Mouse (Mus musculus) midbrain, embryonic 15.5 days (tissue): ENCODE measurements around the gene Abca13. TPM values are rescaled to one million over a fixed set of nuclear protein-coding genes. Genes with fewer than 3 reads are reported as not detected.
"Not testable (repeated sequence)": the region's sequence is repeated elsewhere in the genome, so short reads cannot be mapped to it uniquely, and the experiment has no call there.

Experiments used
- ATAC-seq: fragments of 200-750 bp; cut with Nextera tagmentation; replicated peaks from 2 replicates; pipeline ENCODE4 v1.8.0; 2017; ENCODE audit warnings: moderate TSS enrichment
- H3K27ac ChIP-seq: fragments of 300-500 bp; sonication (generic); 2 replicates; pipeline ENCODE4 v1.5.1; 2015; ENCODE audit warnings: mild to moderate bottlenecking, inconsistent platforms
- H3K27me3 ChIP-seq: fragments of 300-500 bp; sonication (generic); replicated peaks from 2 replicates; pipeline ENCODE4 v1.6.1; 2015; ENCODE audit warnings: inconsistent platforms
- H3K36me3 ChIP-seq: fragments of 300-500 bp; sonication (generic); replicated peaks from 2 replicates; pipeline ENCODE4 v1.6.1; 2015; ENCODE audit warnings: inconsistent platforms
- H3K4me1 ChIP-seq: fragments of 300-500 bp; sonication (generic); 2 replicates; pipeline ENCODE4 v1.6.1; 2015; ENCODE audit warnings: inconsistent platforms
- H3K4me2 ChIP-seq: fragments of 300-500 bp; sonication (generic); 2 replicates; pipeline ENCODE4 v1.6.1; 2015; ENCODE audit warnings: inconsistent platforms, mild to moderate bottlenecking, moderate library complexity
- H3K4me3 ChIP-seq: fragments of 300-500 bp; sonication (generic); 2 replicates; pipeline ENCODE4 v1.5.1; 2015; ENCODE audit warnings: mild to moderate bottlenecking, inconsistent platforms
- H3K9ac ChIP-seq: fragments of 300-500 bp; sonication (generic); 2 replicates; pipeline ENCODE4 v1.6.1; 2015; ENCODE audit warnings: mild to moderate bottlenecking, inconsistent platforms
- H3K9me3 ChIP-seq: fragments of 300-500 bp; sonication (generic); 2 replicates; pipeline ENCODE4 v1.6.1; 2016; ENCODE audit warnings: inconsistent platforms
- WGBS: fragments of 180-500 bp; shearing (Covaris S2); methylation state at CpG from one replicate; pipeline ENCODE4 v1.1.7; 2015; ENCODE audit warnings: mixed read lengths; 5-methylcytosine and 5-hydroxymethylcytosine counted together
- polyA plus RNA-seq: library from polyadenylated mRNA; unstranded; fragments of >200 nt; fragmentation: Nextera tagmentation; extraction: Ambion mirVana; gene quantifications from 2 replicates; pipeline ENCODE4 v1.2.1, GENCODE M21; 2015

Abca13 gene
- polyA plus RNA-seq, 1 experiment from 2014 or later, result 0.03 TPM

DNA sequence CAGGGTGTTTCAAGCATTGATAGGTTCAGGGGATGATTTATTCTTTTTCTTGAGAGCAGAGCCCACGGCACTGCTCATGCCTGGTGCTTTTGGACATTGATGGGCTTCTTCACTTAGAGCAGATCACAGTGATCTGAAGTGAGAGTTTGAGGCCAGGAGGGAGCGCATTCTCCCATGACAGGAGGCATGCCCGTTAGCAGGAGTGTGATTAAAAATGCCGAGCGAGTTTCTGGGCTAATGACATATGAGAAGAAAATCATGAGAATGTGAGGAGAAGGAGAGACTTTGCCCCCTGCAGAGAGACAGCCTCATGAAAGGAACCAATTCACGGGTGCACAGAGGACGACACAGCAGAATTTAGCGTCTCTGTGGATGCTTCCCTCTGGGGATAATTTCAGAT is 19.0 kb downstream of the Abca13 start:
- no peak overlapping the region for H3K4me3 ChIP-seq
- H3K36me3 ChIP-seq, result no peaks in the 10 kb centered on the region
- ATAC-seq, result no peak
- H3K9ac ChIP-seq, result no peak overlapping the region
- no peaks in the 10 kb centered on the region for H3K9me3 ChIP-seq
- H3K27ac ChIP-seq, result no peak overlapping the region
- no peaks in the 10 kb centered on the region for H3K27me3 ChIP-seq
- 60% methylated on average over 8 of the region's 8 CpGs for WGBS
- H3K4me1 ChIP-seq, result no peaks in the 10 kb centered on the region
- no peak overlapping the region for H3K4me2 ChIP-seq

DNA sequence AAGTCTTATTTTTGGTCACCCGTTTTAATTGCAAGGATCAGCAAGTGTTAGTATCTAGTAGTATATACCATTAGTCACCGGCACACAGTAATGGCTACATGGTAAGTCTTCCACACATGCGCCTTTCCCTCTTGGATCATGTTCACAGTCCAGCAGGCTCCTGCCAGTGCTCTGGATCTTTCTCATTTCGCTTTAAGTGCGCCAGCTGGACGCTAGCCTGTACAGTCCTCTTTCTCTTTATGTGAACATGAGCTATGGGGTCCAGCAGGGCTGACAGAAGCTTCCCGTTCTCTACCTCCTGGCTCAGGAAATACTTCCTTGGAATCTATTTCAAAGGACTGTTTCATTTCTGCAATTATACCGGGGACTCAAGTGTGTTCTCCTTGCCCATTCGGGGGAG is 21.8 kb downstream of the Abca13 start:
- Histone ChIP-seq H3K4me3 (no peak overlapping the region), H3K27me3 (no peaks in the 10 kb centered on the region), H3K4me2 (no peak overlapping the region), H3K9ac (no peak overlapping the region), H3K9me3 (no peaks in the 10 kb centered on the region), H3K36me3 (no peaks in the 10 kb centered on the region), H3K27ac (no peak overlapping the region), H3K4me1 (no peaks in the 10 kb centered on the region)
- no peak for ATAC-seq
- 86% methylated on average over 9 of the region's 9 CpGs for WGBS

DNA sequence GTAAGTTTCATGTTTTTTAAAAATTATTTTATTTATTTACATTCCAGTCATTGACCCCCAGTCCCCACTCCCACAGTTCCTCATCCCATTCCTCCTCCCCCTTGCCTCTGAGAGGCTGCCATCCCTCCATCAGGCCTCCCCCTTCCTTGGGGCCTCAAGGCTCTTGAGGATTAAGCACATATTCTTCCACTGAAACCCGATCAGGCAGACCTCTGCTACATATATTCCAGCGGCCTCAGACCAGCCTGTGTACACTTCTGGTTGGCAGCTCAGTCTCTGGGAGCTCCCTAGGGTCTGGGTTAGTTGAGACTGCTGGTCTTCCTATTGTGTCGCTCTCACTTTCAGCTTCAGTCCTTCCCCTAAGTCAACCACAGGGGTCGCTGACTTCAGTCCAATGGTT is 24.5 kb downstream of the Abca13 start:
- no peak overlapping the region for H3K9ac ChIP-seq
- H3K36me3 ChIP-seq, result no peaks in the 10 kb centered on the region
- H3K27me3 ChIP-seq, result no peaks in the 10 kb centered on the region
- H3K27ac ChIP-seq, result no peak overlapping the region
- no peak overlapping the region for H3K4me3 ChIP-seq
- no peaks in the 10 kb centered on the region for H3K9me3 ChIP-seq
- 37% methylated on average over 4 of the region's 4 CpGs for WGBS
- no peak overlapping the region for H3K4me2 ChIP-seq
- H3K4me1 ChIP-seq, result no peaks in the 10 kb centered on the region
- no peak for ATAC-seq

DNA sequence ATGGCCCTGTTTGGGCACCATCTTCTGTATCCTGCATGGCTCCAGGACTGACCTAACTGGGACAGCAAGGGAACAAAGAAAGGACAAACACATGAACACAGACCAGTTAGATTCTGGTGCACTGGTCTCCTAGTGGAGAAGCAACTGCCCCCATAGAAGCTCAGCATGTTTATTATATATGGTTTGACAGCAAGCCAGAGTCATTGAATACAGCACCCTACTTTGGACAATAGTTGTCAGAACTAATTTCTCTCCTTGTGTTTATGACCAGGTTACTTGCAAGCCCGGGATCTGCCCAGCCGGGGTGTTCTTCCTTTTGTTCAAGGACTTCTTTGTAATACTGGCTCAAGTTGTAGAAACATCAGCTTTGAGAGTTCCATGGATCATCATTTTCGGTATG is 28.8 kb downstream of the Abca13 start:
- Histone ChIP-seq H3K9me3 (no peaks in the 10 kb centered on the region), H3K36me3 (no peaks in the 10 kb centered on the region), H3K4me2 (no peak overlapping the region), H3K27me3 (no peaks in the 10 kb centered on the region), H3K4me3 (no peak overlapping the region), H3K4me1 (no peaks in the 10 kb centered on the region), H3K27ac (no peak overlapping the region), H3K9ac (no peak overlapping the region)
- 84% methylated on average over 3 of the region's 3 CpGs for WGBS
- ATAC-seq, result no peak

DNA sequence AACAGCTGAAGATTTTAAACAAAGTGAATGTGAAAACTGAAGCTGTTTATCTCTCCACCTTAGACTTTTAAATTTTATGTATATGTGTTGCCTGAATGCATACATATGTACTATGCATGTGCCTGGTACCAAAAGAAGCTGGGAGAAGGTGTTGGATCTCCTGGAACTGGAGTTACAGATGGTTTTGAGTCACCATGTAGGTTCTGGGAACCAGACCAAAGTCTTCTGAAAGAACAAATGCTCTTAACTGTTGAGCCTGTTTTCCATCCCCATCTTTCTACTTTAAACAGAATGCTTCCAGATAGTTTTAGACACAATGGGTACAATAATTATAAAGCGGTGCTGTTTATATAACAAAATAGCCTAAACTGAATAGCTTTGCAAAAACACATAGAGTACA is 29.9 kb downstream of the Abca13 start:
- Histone ChIP-seq H3K36me3 (no peaks in the 10 kb centered on the region), H3K4me1 (no peaks in the 10 kb centered on the region), H3K9me3 (no peaks in the 10 kb centered on the region), H3K4me3 (no peak overlapping the region), H3K27ac (no peak overlapping the region), H3K4me2 (no peak overlapping the region), H3K27me3 (no peaks in the 10 kb centered on the region), H3K9ac (no peak overlapping the region)
- 95% methylated on average over 1 of the region's 1 CpGs for whole genome bisulfite sequencing
- no peak for ATAC-seq

DNA sequence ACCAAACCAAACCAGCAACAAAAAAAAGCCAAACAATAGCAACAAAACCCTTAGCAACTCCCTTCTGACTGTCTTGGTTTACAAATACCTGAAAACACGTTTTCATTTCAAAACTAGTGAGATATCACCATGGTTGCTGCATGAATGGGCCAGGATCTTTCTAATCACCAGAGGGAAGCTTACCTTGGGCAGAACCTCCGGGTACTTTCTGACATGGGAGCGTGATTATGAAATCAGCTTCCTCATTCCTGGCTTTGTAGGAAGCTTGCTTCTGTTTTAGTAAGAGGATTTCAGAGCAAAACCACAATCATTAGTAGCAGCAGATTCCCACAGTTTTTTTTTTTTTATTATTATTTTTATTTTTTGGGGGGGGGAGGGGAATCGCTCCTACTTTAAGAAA is 34.7 kb downstream of the Abca13 start:
- H3K36me3 ChIP-seq, result no peaks in the 10 kb centered on the region
- H3K9me3 ChIP-seq, result no peaks in the 10 kb centered on the region
- no peak overlapping the region for H3K4me3 ChIP-seq
- no peak overlapping the region for H3K4me2 ChIP-seq
- no peak overlapping the region for H3K9ac ChIP-seq
- no peaks in the 10 kb centered on the region for H3K27me3 ChIP-seq
- 81% methylated on average over 4 of the region's 4 CpGs for WGBS
- no peaks in the 10 kb centered on the region for H3K4me1 ChIP-seq
- ATAC-seq, result no peak
- H3K27ac ChIP-seq, result no peak overlapping the region

DNA sequence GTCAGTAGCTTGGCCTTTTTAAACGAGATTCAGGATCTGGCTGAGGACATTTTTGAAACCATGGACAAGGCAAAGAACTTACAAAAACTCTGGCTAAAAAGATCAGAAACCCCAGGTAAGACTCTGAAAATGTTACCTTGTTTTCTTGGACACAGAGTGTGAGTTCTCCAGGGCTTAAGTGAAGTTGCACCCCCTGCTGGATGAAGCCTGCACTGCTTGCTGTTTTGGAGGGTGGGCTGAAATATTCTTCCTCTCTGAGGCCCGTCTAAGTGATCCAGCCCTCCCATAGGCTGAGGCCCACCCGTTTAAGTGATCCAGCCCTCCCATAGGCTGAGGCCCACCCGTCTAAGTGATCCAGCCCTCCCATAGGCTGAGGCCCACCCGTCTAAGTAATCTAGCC is 57.9 kb downstream of the Abca13 start:
- not testable (repeated sequence) for H3K4me3 ChIP-seq, H3K27me3 ChIP-seq, ATAC-seq, H3K9me3 ChIP-seq, H3K4me1 ChIP-seq, H3K36me3 ChIP-seq, H3K9ac ChIP-seq, H3K4me2 ChIP-seq, H3K27ac ChIP-seq
- WGBS, result 87% methylated on average over 5 of the region's 5 CpGs

DNA sequence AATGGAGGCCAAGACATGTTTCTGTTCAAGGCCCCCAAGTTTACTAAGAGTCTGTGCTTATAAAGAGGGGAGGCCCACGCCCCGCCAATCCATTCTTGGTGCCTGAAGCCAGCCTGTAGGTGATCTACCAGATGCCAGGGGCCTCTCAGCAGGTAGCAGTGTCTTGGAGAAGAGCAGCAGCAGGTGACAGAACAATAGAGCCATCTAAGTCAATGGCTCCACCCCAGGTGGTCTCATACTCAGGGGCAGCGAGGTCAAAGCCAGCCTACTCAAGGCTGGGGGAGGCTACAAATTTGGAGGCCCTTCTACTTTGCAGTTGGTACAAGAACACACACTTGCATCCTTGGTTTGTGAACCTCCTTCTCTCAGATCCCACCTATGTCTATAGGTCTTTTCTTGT is 71.3 kb downstream of the Abca13 start:
- not testable (repeated sequence) for H3K9me3 ChIP-seq, ATAC-seq, H3K4me3 ChIP-seq, H3K27ac ChIP-seq, H3K4me2 ChIP-seq, H3K36me3 ChIP-seq, H3K27me3 ChIP-seq, H3K9ac ChIP-seq, H3K4me1 ChIP-seq
- WGBS, result 39% methylated on average over 3 of the region's 3 CpGs

DNA sequence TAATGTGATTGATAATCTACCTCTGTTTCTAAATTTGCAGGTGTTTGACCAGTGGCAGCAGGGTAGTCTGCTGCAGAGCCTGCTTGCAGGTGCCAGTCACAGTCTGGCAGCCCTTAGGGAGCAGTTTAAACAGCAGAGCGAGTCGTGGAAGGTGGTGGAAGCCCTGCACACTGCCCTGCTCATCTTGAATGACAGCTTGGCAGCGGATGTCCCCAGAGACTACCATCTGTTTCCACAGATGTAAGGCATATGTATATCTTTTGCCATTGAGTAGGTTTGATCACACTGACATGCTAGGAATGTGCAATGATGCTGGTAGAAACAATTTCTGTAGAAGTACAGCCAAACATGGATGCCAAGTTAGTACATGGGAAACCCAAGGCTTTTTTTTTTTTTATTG is 77.3 kb downstream of the Abca13 start:
- Histone ChIP-seq H3K4me3 (no peak overlapping the region), H3K36me3 (no peaks in the 10 kb centered on the region), H3K4me1 (no peaks in the 10 kb centered on the region), H3K27me3 (no peaks in the 10 kb centered on the region), H3K27ac (no peak overlapping the region), H3K9ac (no peak overlapping the region), H3K4me2 (no peak overlapping the region), H3K9me3 (no peaks in the 10 kb centered on the region)
- 58% methylated on average over 3 of the region's 3 CpGs for WGBS
- ATAC-seq, result no peak

DNA sequence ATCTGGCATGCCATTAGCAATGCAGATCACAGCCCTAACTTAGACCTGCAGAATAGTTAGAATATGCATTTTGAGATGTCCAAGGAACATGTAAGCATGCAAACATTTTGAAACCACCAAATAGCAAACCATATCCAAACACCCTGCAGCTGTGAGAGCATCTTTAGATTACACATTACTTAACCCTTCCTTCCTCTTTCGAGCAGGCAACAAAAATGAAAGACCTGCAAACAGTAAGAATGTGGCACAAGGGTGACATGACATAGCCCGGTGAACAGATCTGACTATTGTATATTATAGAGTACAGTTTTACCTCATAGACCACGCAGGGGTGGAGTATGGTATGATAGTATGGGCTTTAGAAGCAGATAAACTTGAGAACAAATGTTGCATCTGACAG is 93.5 kb downstream of the Abca13 start:
- Histone ChIP-seq H3K27me3 (no peaks in the 10 kb centered on the region), H3K4me1 (no peaks in the 10 kb centered on the region), H3K36me3 (no peaks in the 10 kb centered on the region), H3K9me3 (no peaks in the 10 kb centered on the region), H3K4me2 (no peak overlapping the region), H3K9ac (no peak overlapping the region), H3K27ac (no peak overlapping the region), H3K4me3 (no peak overlapping the region)
- ATAC-seq, result no peak
- 87% methylated on average over 3 of the region's 3 CpGs for whole genome bisulfite sequencing

DNA sequence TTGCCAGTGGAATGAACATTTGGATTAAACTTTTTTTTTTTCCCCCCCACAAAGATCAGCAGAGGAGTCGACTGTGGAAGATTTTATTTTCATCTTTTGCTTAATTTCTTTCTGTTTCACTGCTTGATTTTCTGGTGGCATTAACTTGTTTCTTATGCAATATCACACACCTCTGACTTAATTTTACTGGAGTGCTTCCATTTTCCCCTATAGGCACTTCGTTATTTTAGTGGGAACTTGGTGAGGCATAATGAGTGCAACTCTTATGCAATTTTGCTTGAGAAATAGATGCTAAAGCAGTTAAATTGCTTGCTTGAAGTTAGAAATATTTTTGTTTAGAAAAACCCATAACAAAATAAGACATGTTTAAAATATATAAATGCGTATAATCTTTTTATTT is 94.0 kb downstream of the Abca13 start:
- ATAC-seq, result no peak
- Histone ChIP-seq H3K4me1 (no peaks in the 10 kb centered on the region), H3K4me3 (no peak overlapping the region), H3K27ac (no peak overlapping the region), H3K9me3 (no peaks in the 10 kb centered on the region), H3K27me3 (no peaks in the 10 kb centered on the region), H3K4me2 (no peak overlapping the region), H3K9ac (no peak overlapping the region), H3K36me3 (no peaks in the 10 kb centered on the region)
- 89% methylated on average over 3 of the region's 3 CpGs for WGBS

DNA sequence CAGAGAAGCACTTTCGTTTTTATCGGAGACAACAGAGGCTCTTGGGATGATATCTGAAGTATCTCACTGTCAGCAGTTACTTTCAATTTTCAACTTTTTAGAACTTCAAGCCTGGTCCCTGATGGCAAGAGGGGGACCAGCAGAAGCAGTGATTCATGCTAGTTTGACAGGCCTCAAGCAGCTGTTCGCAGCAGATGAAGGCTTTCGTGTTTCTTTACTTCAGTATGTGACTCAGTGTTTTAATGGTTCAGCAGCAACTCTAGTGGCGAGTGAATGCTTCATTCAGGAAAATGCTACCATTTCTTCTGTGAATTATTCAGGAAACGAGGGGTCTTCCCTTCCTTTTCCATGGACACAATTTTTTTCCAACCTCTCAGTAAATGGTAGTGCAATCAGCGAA is 99.4 kb downstream of the Abca13 start:
- no peak for ATAC-seq
- Histone ChIP-seq H3K9ac (no peak overlapping the region), H3K27ac (no peak overlapping the region), H3K27me3 (no peaks in the 10 kb centered on the region), H3K36me3 (no peaks in the 10 kb centered on the region), H3K9me3 (no peaks in the 10 kb centered on the region), H3K4me3 (no peak overlapping the region), H3K4me2 (no peak overlapping the region), H3K4me1 (no peaks in the 10 kb centered on the region)
- whole genome bisulfite sequencing, result 81% methylated on average over 7 of the region's 7 CpGs

DNA sequence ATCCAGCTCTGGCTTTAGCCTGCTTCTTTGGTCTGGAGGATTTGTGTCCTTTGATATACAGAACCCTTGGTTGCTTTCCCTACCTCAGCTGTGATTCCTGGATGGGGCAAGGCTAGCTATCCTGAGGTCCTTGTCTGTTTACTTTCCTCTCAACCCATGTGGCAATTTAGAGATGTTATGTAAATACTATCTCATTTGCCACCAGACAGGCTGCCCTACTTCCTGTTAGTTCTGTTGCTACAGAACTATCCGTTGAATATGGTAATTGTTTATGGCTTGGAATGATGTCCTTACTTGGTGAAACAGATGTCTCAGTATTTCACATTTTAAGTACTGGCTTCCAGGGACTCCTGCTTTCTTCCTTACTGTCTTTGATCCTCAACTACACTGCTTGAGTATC is 107.9 kb downstream of the Abca13 start:
- Histone ChIP-seq H3K4me1 (no peaks in the 10 kb centered on the region), H3K27ac (no peak overlapping the region), H3K9ac (no peak overlapping the region), H3K4me3 (no peak overlapping the region), H3K4me2 (no peak overlapping the region), H3K9me3 (no peaks in the 10 kb centered on the region), H3K36me3 (no peaks in the 10 kb centered on the region), H3K27me3 (no peaks in the 10 kb centered on the region)
- 73% methylated on average over 1 of the region's 1 CpGs for WGBS
- no peak for ATAC-seq

DNA sequence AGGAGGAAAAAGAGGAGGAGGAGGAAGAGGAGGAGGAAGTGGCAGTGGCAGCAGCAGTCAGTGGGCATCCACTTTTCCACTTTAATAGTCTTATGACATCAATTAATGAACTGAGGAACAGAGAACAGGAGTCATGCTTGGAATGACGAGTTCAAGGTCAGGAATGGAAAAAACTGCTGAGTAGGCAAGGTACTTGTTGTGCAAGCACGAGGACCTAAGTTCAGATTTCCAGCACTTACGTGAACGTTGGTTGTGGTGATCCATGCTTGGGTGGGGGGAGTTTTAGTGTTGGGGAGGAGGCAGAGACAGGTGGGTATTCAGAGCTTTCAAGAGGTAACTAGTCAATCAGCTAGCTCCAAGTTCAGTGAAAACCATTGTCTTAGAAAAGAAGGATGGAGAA is 113.7 kb downstream of the Abca13 start:
- Histone ChIP-seq H3K36me3 (no peaks in the 10 kb centered on the region), H3K4me3 (no peak overlapping the region), H3K27me3 (no peaks in the 10 kb centered on the region), H3K4me1 (no peaks in the 10 kb centered on the region), H3K9ac (no peak overlapping the region), H3K27ac (no peak overlapping the region), H3K4me2 (no peak overlapping the region), H3K9me3 (no peaks in the 10 kb centered on the region)
- WGBS, result 83% methylated on average over 4 of the region's 4 CpGs
- ATAC-seq, result no peak
